Mouse (Mus musculus): ENCODE data around the gene Bdkrb2.

Gene Bdkrb2

DNA sequence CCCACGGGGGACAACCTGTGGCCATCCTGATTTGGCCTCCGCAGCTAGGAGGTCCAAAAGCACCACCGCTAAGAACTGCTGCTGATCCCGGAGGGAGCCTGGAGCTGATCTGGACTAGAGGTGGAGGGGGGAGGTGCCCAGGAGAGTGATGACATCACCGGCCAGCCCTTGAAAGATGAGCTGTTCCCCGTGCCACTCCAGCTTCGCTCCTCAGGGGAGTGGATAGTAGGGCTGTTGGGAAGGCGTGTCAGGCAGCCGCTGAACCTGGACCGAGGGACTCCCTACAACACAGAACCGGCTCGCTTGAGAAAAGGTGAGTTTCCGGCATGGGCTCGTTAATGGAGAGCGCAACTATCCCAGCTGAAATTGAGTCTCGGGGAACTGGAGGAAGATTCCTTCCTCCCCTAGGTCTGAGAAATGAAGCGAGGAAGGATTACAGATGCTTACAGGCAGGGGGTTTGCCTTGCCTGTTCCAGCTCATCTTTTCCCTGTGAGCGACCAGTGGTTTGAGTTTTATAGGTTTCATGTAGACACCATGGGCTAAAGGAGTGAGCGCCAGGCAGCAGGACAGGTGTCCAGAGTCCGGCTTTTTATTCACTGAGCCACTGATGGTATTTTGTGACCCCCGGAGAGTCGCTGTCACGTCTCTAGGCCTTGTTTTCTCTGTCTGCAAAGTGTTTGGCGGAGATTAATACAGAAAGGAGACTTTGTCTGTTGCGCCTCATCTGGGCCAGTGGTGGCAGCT is at the start of gene Bdkrb2:
TSS of gene Bdkrb2 (plus strand) at position 291 of the 745 bp plus-strand sequence.
- DNase-seq (ENCODE audit: extremely low spot score, low spot score) = peak; percentile 62

DNA sequence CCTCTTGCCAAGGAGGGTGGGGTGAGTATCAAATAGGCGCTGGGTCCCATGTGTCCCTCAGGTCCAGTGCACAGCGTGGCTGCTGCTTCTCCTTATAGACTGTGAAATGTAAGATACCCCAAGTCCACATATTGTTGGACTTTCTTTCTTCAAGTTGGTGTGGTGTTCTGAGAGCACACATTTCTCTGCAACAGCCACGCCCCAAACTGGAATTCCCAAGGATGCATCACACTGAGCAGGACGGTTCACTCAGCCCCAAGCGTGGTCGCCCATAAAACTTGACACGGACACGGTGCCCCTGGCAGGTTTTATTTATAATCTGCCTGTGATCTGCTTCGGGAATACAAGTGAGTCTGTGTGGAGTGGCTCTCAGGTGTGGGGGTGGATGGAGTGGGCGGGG is 48.9 kb upstream of the Bdkrb2 start:
- no peak for DNase-seq (ENCODE audit: extremely low spot score, low spot score)

DNA sequence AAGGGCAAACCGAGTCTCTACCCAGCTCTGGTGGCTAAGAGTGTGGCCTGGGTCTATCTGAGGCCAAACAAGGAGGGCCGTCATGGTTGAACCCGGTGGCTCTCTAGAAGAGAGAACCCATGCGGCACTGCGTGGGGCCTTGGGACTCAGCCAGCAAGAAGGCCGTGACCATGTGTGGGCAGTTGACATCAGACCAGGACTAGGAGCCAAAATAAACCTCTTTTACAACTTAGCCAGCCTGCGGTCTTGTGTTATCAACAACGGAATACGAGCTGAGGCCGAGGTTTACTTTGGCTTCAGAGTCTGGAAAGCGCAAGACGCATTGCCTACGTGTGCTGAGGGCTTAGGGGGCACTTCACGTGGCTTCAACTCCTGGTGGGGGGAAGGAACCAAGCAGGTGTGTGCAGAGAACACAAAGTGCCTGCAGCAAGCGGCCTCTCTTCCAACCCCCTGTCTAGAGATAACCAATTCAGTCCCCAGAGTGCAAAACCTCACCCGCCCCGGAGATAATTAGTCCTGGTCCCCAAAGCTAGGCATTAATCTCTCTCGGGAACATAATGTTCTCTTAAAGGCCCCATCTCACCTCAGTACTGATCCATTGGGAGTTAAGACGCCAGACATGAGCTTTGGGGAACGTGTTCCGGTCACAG is 45.9 kb upstream of the Bdkrb2 start:
- DNase-seq (ENCODE audit: extremely low spot score, low spot score) = no peak

DNA sequence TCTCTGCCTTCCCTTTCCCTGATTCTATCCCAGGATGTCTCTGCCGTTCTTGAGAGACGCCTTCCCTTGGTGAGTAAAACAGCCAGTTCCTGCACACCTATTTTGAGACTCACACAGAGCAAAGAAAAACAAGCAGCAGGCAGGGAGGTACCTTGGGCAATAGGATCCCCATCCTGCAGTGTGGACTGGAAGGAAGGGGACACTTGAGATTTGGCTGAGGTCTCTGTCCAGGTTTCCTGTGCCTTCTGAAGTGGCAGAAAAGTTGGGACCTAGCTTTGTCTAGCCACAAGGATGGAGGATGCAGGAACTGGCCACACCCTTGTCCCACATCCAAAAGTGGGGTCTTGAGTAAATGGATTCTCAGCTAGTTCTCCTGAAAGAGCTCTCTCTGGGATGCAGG is 43.2 kb upstream of the Bdkrb2 start:
- no peak for DNase-seq (ENCODE audit: extremely low spot score, low spot score)

DNA sequence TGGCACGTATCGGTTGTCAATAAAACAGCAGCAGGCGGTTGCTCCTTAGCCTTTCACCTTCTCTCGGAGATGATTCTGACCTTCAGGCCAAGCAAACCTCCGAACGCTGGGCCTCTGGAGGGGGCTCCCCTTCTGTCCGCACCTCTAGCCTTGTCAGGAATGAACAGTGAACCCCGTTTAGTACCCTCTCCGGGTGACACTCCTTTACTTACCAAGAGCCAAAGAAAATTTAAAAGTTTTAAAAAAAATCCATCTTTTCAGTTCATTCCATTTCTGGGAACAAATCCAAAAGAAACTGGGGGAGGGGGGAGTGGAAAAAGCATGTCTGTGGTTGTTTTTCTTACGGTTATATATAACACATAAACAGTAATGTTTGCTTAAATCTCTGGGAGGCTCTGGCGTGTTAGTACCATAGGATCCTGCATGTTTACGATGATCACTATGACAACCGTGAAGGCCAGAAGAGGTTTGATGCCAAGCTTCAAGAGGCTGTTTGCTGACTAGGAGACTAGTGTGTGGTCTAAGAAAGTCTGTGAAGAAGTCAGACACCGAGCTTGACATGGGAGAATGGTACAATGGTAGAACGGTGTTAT is 41.8 kb upstream of the Bdkrb2 start:
- DNase-seq (ENCODE audit: extremely low spot score, low spot score) = no peak

DNA sequence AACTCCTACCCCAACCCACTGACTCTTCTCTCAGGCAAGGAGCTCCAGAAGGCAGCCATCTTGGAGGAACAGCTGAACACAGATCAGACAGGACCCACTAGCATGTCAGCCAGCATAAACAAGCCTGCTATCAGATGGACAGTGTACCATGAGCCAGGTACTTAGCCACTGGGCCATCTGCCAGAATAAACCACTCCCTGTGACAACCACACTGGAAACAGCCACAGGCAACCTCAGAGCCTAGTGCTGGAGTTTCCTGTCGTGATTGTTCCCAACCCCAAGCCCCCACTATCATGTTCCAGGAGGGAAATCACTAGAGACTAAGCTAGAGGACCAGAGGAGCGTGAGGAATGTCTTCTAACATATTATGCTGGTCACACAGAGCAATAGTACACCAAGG is 39.3 kb upstream of the Bdkrb2 start:
- DNase-seq (ENCODE audit: extremely low spot score, low spot score) = no peak

DNA sequence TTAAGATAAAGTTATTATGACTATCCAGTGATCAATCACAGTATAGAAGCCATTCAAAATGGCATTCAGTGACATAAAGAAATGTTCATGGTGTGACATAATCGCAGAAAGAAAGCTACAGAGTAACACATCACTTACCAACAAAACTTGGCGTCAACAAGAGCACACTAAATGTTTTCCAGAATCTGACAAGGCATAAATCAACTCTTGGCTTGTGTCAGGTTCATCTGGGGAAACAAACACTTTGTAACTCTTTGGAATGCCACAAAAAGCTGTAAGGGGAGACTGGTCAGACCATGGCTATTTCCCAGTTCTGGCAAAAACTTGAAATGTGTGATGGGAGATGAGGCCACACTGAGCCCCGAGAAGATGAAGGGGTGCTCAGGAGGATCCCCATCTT is 36.8 kb upstream of the Bdkrb2 start:
- no peak for DNase-seq (ENCODE audit: extremely low spot score, low spot score)

DNA sequence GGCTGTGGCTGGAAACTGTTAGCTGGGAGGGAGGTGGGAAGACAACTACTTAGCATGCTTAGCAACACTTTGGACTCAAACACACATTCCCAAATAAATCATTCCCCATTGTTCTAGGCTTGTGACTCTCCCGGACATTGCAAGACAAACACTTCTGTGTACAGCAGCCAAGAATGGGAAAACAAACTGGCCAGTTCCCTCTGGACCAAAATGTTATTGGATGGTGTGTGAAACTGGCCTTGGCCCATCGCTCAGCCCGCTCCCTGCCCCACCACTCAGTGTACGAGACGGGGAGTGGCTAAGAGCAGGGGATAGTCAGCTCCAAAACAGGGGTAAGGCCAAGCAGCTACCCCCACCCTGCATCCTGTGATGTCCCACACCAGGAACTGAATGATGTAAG is 36.2 kb upstream of the Bdkrb2 start:
- DNase-seq (ENCODE audit: extremely low spot score, low spot score) = no peak

DNA sequence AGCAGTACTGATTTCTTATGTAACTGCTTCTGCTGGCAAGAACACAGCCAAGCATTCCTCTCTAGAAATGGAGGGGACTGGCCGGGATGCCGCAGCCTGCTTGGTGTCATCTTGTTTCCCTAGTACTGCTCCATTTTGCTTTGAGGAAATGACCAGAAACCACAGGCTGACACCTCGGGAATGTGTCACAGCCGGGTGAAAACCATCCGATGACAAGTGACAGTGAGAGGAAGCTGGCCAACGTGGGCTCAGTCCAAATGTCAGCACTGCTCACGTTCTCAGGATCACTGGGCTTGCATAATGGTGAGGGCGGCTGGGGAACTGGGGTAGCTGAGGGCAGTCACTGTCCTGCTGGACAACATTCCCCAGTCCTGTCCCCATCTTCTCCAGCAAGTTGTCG is 33.5 kb upstream of the Bdkrb2 start:
- DNase-seq (ENCODE audit: extremely low spot score, low spot score) = no peak

DNA sequence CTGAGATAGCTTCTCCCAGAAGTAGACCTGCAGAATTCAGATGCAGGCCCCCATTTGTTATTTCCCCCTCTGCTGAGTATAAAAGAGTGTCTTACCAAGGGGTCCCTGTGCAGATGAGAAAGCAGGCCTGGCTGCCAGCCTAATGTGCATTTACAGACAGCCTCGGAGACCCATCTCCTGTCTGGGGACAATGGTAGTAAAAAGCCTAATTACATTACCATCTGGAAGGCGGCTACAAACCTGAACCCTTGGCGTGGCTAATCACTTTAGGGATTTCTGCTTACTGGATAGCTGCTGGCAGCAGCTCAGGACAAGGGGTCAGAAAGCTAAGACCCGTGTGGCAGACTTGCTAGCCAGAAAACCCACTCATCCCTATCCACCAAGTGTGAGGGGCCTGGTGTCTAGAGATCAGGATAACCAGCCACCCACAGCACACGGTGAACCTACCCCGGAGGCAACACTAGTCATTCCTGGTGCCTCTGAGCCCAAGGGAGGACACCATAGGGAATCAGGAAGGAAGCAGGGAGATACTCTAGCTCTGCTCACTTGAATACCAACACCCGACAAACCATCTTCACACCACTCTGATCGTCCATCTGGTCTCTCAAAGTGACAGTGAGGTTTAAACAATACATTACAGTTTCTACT is 31.2 kb upstream of the Bdkrb2 start:
- no peak for DNase-seq (ENCODE audit: extremely low spot score, low spot score)

DNA sequence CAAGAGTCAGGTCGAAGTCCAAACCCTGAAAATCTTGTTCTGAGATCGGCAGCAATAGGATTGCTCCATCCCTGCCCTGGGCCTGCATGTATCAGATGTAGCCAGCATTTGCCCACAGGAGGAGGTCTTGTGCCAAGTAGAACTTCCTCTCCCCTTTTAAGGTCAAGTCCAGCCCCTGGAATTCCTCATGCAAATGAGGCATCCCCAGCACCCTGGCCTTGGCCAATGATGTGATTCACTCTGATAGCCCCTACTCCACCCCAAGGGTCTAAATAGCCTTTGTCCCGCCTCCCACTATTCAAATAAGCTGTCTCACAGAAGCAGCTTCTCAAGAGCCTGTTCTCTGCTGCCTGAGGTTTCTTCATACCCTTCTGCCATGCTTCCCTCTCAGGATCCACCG is 28.2 kb upstream of the Bdkrb2 start:
- no peak for DNase-seq (ENCODE audit: extremely low spot score, low spot score)

DNA sequence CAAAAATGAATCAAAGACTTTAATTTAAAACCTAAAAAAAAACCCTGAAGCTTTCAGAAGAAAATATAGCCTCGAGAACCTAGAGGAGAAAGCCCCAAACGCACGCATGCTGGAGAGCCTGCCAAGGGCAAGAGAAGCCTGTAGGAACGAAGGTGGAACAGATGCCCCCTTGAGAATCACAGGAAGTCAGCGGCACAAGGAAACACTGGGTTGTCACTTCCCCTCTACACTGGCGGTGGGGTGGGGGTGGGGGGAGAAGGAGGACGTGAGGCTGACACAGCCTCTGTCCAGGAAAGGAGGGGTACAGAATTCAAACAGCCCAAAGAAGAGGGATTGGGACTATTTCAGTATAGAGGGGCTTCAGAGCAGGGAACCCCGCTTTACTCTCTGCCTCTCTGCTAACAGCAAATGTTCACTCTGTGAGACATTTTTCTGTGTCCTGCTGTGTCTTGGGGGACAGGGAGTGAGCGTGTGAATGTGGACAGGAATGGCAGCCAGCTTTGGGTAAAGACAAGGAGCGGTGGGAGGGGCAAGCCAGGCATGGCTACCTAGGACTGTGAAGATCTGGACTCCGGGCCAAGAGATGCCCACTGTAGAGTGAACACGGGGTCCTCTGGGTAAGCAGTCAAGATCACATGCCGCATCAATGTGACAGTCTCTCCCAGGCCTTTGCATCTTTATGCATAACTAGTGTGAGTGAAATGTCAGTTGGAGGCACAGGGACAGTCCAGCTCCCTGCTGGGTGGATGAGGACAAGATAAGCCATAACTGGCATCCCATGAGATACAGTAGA is 26.9 kb upstream of the Bdkrb2 start:
- DNase-seq (ENCODE audit: extremely low spot score, low spot score) = no peak

DNA sequence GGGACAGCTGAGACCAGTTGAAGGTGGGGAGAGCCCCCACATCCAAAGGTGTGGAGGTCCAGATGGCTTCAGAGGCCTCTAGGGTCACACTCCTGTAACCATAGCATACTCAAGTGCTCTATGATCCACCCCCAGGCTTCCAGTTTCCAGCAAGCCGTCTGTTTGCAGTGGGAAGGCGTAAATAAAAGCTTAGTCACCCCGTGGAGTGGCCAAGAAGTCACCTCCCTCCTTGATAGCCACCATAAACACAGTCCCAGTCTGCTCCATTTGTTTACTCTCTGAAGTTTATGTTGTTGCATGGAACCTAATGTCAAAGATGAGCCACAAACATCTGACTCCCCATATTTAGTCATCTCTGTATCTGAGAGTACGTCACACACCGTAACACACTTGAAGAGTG is 25.9 kb upstream of the Bdkrb2 start:
- DNase-seq (ENCODE audit: extremely low spot score, low spot score) = no peak

DNA sequence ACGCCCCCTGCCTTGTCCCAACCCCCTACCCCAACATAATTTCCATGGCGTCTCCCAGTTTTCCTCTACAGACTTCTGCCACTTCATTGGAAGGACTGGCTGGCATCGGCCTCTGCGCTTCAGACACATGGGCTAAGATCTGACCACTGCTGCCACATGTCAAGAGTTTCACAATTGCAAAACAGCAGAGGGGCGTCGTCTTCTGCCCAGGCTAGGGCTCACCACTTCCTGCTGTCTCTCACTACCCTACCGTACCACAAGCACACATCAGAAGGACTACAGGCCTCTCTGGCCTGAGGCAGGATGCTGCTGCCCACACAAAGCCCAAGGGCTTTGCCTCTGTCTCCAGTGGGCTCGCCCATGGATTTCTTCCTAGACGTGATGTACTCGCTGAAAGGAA is 23.4 kb upstream of the Bdkrb2 start:
- DNase-seq (ENCODE audit: extremely low spot score, low spot score) = no peak

DNA sequence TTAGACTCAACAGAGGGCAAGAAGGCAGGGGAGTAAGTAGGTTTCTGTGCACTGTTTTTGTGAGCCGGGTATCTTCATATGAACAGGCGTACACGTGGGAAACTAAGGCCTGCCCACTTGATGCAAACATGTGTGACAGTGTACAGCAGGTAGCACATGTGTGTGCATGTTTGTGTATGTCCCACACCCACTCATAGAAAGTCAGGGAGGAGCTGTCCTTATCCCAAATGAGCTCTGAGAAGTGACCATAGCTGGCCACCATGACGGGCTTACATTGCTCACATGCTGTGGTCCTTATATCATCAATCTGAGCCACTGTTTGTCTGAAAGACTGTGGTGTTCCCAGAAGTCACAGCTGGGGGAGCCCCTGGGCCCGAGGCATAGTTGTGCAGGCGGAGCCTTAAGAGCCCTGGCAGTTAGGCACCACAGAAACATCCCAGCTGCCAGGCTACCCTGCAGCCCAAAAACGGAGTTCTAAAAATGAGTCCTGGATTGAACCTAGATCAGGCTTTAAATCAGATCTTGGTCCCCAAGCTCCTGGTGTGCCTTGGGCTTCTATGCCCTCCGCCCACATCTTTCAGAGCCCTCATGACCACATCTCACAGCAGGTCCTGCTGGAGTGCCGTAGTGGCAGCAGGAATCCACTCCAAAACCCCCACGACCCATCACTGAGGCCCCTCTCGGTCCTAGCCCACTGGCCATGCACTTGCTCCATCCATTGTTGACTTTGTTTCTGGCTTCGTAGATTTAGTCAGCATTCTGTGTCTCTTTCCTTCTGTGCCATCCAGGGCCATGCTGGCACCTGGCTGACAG is 21.2 kb upstream of the Bdkrb2 start:
- no peak for DNase-seq (ENCODE audit: extremely low spot score, low spot score)

DNA sequence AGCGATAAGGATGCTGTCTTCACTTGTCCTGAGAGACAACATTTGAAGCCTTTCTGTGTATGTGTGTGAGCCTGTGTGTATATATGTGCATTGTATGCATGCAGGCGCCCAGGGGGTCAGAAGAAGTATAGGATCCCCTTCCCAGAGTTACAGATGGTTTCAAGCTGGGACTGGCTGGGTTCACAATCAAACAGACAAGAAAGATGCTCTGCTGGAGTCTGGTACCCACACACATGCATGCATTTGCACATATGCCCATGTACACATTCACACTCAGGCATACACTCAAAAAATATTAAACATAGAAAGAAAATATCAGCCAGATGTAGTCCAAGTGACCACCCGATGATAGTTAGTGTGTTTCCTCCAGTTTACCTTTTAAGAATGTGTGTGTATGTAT is 20.5 kb upstream of the Bdkrb2 start:
- no peak for DNase-seq (ENCODE audit: extremely low spot score, low spot score)

DNA sequence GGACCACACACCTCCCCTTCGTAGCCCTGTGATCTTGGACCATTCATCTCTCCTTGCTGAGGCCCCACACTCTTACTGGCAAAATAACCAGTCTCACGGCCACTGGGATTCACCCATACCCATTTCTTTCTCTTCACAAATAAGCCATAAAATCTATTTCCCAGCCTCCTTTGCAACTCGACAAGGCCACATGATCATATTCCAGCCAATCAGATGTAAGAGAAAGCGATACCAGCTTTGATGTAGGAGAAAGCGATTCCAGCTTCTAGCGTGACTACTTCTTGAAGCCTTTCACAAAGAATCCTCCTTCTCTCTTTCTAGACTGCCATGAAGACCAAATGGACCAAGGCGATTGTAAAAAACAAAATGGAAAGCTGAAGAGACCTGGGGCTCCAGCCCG is 19.9 kb upstream of the Bdkrb2 start:
- no peak for DNase-seq (ENCODE audit: extremely low spot score, low spot score)

DNA sequence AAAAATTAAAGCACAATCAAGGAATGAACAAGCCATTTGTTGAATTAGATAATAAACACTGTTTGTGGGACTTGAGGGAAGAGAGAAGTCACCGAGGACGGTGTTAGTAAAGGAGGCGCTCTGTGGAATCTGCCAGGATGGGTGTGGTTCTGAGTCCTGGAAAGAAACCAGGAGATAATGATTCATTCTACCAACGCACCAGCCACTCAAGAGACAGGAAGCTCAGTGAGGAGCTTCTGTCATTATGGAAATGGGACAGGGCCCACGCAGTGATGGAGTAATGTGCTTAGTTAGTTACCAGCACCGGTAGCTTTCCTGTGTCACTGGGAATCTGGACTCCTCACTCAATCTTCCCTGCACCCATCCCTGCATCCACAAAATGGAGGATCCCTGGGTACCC is 19.3 kb upstream of the Bdkrb2 start:
- no peak for DNase-seq (ENCODE audit: extremely low spot score, low spot score)

DNA sequence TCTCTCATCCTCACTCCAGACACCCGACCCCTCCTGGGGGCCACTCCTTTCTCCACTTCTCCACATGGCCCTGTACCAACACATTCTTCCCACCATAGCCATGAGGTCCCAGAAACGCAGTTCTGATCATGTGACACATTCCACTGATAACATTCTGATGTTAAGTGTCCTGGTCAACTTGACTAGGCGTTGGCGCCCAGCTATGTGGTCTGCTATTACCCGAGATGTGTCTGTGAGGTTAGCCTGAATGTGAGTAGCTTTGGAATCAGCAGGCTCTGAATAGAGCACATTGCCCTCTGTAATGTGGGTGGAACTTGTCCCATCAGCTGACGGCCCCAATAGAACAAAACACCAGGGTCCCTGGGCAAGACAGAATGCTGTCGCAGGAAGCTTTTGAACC is 18.2 kb upstream of the Bdkrb2 start:
- no peak for DNase-seq (ENCODE audit: extremely low spot score, low spot score)

DNA sequence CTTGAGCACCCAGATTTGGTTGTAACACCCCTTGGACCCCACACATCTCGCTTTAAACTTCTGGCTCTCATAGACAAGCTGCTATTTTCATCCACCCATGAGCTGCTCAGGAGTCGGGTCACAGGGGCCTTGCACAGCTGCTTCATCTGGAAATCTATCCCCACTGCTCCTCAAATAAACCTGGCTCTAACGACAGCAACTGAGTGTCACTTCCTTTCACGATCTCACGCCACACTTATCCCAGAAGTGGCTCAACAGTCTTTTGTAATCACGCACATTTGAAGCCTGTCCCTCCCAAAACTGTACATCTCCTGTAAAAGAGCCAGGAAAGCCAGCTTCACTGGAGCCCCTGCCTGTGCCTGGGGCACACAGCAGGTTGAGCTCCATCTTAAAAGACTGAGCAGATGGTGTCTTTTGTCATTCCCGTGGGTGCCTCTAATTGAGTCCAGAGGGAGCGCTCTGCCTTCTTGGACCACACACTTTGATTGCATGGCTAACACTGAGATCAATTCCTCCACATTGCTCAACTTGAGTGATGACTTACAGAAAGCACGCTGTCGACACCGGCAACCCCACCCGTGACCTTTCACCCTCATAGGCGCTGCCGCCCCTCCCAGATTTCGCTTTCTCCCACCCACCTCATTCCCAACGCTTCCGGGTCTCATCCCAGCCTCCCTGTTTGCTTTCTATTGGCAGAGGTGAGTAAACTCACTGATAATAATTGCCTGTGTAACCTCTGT is 17.2 kb upstream of the Bdkrb2 start:
- peak; percentile 34 for DNase-seq (ENCODE audit: extremely low spot score, low spot score)
